Mouse (Mus musculus) forebrain, embryonic 11.5 days (tissue): Measurements from ENCODE around the gene Cldn24. TPM values are rescaled to one million over a fixed set of nuclear protein-coding genes. Genes with fewer than 3 reads are reported as not detected.

Experiments
- ATAC-seq: fragments of 200-750 bp; cut with Nextera tagmentation; replicated peaks from 2 replicates; pipeline ENCODE4 v1.8.0; 2017; ENCODE audit warnings: moderate TSS enrichment; ENCODE audit not compliant: low FRiP score
- DNase-seq: peaks from one replicate; pipeline ENCODE4 v3.0.0-alpha.2; 2017; ENCODE audit warnings: low spot score
- H3K27ac ChIP-seq: fragments of 300-500 bp; sonication (generic); 2 replicates; pipeline ENCODE4 v1.5.1; 2014; ENCODE audit warnings: low read depth, low read length
- H3K27me3 ChIP-seq: fragments of 300-500 bp; sonication (generic); 2 replicates; pipeline ENCODE4 v1.6.1; 2014; ENCODE audit warnings: mild to moderate bottlenecking, low read length, mixed read lengths; ENCODE audit not compliant: control insufficient read depth, insufficient read depth
- H3K36me3 ChIP-seq: fragments of 300-500 bp; sonication (generic); 2 replicates; pipeline ENCODE4 v1.6.1; 2014; ENCODE audit warnings: mild to moderate bottlenecking, low read length, moderate library complexity, mixed read lengths; ENCODE audit not compliant: control insufficient read depth, insufficient read depth
- H3K4me1 ChIP-seq: fragments of 300-500 bp; sonication (generic); replicated peaks from 2 replicates; pipeline ENCODE4 v1.6.1; 2014; ENCODE audit warnings: low read length, mixed read lengths; ENCODE audit not compliant: control insufficient read depth, insufficient read depth
- H3K4me2 ChIP-seq: fragments of 300-500 bp; sonication (generic); 2 replicates; pipeline ENCODE4 v1.6.1; 2014; ENCODE audit warnings: low read depth, mild to moderate bottlenecking, low read length, moderate library complexity, mixed read lengths; ENCODE audit not compliant: severe bottlenecking
- H3K4me3 ChIP-seq: fragments of 300-500 bp; sonication (generic); 2 replicates; pipeline ENCODE4 v1.5.1; 2014; ENCODE audit warnings: low read depth, low read length
- H3K9ac ChIP-seq: fragments of 300-500 bp; sonication (generic); 2 replicates; pipeline ENCODE4 v1.6.1; 2014; ENCODE audit warnings: low read length
- H3K9me3 ChIP-seq: fragments of 300-500 bp; sonication (generic); 2 replicates; pipeline ENCODE4 v1.6.1; 2016; ENCODE audit warnings: low read length, mixed read lengths; ENCODE audit not compliant: control insufficient read depth
- WGBS: fragments of 180-500 bp; shearing (Covaris S2); extraction: QIAGEN DNeasy Blood & Tissue Kit; methylation state at CpG from one replicate; pipeline ENCODE4 v1.1.7; 2014; 5-methylcytosine and 5-hydroxymethylcytosine counted together
- polyA plus RNA-seq: library from polyadenylated mRNA; unstranded; fragments of >200 nt; fragmentation: Nextera tagmentation; extraction: Ambion mirVana; gene quantifications from 2 replicates; pipeline ENCODE4 v1.2.1, GENCODE M21; 2014

Gene Cldn24
- polyA plus RNA-seq, 1 experiment from 2014 or later, result not detected

DNA sequence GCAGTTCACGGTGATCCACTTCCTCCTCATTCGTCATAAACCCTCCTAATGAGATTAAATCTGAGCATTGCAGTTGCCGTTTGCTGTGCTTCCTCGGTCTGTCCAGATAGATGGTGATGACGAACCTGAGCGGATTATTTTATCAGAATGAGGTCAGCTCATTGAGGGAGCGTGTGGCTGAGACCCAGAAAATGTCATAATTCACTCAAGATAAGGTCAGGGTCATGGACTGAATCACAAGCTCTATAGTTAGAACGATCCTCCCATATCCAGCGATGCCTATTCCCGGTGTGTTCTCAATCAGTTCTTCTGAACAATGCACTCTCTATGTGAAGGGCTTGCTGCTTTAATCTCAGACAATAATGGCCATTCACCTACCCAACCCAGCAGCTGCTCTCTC is 34.2 kb upstream of the Cldn24 start:
- WGBS, result 35% methylated on average over 10 of the region's 10 CpGs
- no peak overlapping the region for H3K4me2 ChIP-seq
- no peak for DNase-seq
- 0 out of 2 replicates have a peak, but pooled peaks have one; percentile 27 for ATAC-seq
- H3K36me3 ChIP-seq, result no peaks in the 10 kb centered on the region
- no peaks in the 10 kb centered on the region for H3K9me3 ChIP-seq
- no peak overlapping the region for H3K4me3 ChIP-seq
- H3K27ac ChIP-seq, result no peak overlapping the region
- H3K27me3 ChIP-seq, result no peaks in the 10 kb centered on the region
- H3K9ac ChIP-seq, result no peak overlapping the region
- peaks cover 7% of the 10 kb centered on the region; the same call in 1 of the 2 replicates for H3K4me1 ChIP-seq

DNA sequence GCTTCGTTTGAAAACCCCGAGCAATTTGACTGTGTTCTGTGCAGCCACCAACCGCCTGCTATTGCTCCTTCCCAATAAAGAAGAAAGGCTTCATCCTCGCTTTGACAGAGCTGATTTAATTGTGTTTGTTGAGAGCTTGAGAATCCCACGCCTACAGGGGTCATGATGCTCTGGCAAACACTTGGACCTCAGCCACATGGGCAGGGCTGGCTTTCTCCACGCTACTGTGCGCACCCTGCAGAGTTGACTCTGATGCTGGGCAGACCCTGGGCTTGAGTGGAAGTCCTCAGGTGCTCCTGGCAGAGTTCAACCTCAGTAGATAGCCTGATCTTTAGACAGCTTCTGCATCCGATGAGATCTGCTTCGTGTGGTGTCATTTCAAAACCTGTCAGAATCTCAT is 30.0 kb upstream of the Cldn24 start:
- peaks cover 7% of the 10 kb centered on the region; the same call in 1 of the 2 replicates for H3K4me1 ChIP-seq
- no peak overlapping the region for H3K4me2 ChIP-seq
- DNase-seq (no peak), ATAC-seq (no peak)
- H3K9me3 ChIP-seq, result no peaks in the 10 kb centered on the region
- no peak overlapping the region for H3K9ac ChIP-seq
- no peaks in the 10 kb centered on the region for H3K36me3 ChIP-seq
- H3K27ac ChIP-seq, result no peak overlapping the region
- no peaks in the 10 kb centered on the region for H3K27me3 ChIP-seq
- H3K4me3 ChIP-seq, result no peak overlapping the region
- WGBS, result 77% methylated on average over 9 of the region's 9 CpGs

DNA sequence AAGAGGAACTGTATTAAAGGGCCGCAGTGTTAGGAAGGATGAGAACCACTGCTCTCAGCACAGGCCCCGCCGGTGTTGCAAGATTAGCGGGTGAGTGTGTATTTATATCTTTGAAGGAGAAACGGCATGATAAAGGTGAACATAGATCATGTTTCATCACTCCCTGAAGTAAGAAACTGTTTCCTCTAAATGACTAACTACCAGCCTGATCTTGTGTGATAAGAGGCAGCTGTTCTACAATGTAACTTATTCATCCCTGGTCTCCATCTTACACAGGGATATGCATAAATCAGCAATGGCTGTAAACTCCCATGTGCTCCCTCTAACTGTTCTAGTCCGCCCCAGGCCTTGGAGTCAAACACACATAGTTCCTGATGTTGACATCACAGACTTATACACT is 22.5 kb upstream of the Cldn24 start:
- no peak for ATAC-seq
- WGBS, result 94% methylated on average over 6 of the region's 6 CpGs

DNA sequence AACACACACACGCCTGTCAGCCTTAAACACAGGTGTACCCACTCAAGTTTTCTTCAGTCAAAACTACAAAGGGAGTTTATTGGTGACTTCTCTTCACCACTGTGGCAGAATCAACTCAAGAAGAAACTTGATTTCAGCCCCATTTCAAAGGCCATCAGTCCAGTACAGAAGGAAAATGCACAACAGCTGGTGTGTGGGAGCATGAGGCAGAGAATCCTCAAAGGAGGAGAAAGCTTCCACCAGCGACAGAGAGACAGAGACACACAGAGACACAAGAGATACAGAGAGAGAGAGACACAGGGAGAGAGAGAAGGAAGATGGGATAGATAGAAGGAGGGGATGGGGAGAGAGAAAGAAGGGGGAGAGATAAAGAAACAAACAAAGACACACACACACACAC is 19.6 kb upstream of the Cldn24 start:
- H3K4me2 ChIP-seq, result no peak overlapping the region
- no peak for DNase-seq
- no peaks in the 10 kb centered on the region for H3K36me3 ChIP-seq
- H3K9ac ChIP-seq, result no peak overlapping the region
- no peaks in the 10 kb centered on the region for H3K9me3 ChIP-seq
- ATAC-seq, result no peak
- no peak overlapping the region for H3K27ac ChIP-seq
- H3K27me3 ChIP-seq, result no peaks in the 10 kb centered on the region
- no peak overlapping the region for H3K4me3 ChIP-seq
- H3K4me1 ChIP-seq, result no peaks in the 10 kb centered on the region
- WGBS, result 88% methylated on average over 2 of the region's 2 CpGs

More for the DNA sequence above, 22.5 kb upstream of the Cldn24 start:
- Histone ChIP-seq H3K9ac (no peak overlapping the region), H3K4me3 (no peak overlapping the region), H3K27ac (no peak overlapping the region), H3K36me3 (no peaks in the 10 kb centered on the region), H3K9me3 (no peaks in the 10 kb centered on the region), H3K4me2 (no peak overlapping the region), H3K4me1 (no peaks in the 10 kb centered on the region), H3K27me3 (no peaks in the 10 kb centered on the region)
- DNase-seq, result no peak

DNA sequence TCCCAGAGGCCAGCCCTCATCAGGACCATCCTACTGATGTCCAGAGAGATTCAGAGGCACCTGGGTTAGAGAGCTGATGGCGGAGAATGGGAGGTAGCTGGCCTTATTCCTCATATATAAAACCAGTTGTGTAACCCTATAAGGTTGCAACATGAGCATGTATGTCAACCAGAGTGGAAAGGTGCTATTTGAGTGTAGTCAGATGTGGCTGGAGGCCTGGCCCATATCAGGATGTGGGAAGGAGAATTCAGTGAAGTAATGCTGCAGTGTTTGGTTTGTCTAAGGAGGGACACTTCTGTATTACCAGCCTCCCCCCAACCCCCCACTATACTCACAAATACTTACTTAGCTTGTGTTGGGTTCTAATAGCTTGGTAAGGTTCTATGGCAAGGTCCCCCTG is 17.7 kb upstream of the Cldn24 start:
- no peaks in the 10 kb centered on the region for H3K9me3 ChIP-seq
- ATAC-seq (no peak), DNase-seq (no peak)
- WGBS, result 97% methylated on average over 1 of the region's 1 CpGs
- H3K4me2 ChIP-seq, result no peak overlapping the region
- no peaks in the 10 kb centered on the region for H3K4me1 ChIP-seq
- no peaks in the 10 kb centered on the region for H3K36me3 ChIP-seq
- no peak overlapping the region for H3K9ac ChIP-seq
- no peak overlapping the region for H3K4me3 ChIP-seq
- H3K27ac ChIP-seq, result no peak overlapping the region
- H3K27me3 ChIP-seq, result no peaks in the 10 kb centered on the region

DNA sequence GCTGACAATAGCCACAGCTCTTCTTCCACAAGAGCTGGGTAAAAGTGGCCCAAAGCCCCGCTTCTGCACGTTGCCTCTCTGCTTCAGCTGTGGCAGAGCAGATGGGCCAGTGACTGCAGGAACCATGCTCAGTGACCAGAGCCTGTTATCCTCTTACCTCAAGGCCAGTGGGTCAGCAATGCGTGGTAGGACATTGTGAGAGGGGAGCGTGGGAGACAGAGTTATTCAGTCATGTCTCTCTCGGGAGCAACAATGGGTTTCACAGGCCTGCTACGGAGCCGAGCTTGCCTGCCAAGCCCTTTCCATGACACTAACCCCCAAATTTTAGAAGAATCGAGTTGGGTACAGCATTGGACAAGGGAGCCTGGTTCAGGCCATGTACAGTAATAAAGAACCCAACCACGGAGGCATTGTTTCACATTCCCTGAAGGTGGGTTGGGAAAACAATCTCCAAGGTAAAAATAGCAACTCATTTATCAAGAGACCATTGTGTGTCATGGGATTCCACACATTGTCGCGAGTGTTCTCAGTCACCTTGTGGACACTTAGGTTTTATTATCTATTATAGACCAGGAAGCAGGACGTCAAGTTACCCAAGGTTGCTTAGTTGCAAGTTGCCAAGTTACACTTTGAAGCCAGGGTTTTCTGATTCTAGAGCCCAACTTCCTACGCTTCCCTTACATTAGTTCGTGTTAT is 11.8 kb upstream of the Cldn24 start:
- Histone ChIP-seq H3K4me1 (no peaks in the 10 kb centered on the region), H3K27me3 (no peaks in the 10 kb centered on the region), H3K4me2 (no peak overlapping the region), H3K9ac (no peak overlapping the region), H3K36me3 (no peaks in the 10 kb centered on the region), H3K27ac (no peak overlapping the region), H3K9me3 (no peaks in the 10 kb centered on the region; the same call in 1 of the 2 replicates), H3K4me3 (no peak overlapping the region)
- no peak for ATAC-seq
- 89% methylated on average over 14 of the region's 14 CpGs for WGBS
- DNase-seq, result peak; percentile 31

DNA sequence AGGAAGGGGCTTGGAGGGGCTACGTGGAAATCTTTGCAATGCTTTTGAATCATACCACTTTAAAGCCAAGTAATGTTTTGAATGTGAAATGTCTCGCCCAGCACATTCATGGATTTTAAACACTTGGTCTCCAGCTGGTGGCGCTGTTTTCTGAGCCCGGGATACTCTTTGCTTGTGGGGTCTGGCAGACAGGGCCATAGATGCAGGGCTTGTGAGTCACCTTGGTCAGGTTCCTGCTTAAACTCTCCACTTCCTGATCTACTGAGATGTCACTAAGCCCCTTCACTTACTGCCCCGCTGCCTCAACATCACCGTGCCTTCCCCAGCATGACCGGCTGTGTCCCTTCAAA is 11.3 kb upstream of the Cldn24 start:
- Histone ChIP-seq H3K9ac (no peak overlapping the region), H3K27ac (no peak overlapping the region)
- no peak for ATAC-seq

DNA sequence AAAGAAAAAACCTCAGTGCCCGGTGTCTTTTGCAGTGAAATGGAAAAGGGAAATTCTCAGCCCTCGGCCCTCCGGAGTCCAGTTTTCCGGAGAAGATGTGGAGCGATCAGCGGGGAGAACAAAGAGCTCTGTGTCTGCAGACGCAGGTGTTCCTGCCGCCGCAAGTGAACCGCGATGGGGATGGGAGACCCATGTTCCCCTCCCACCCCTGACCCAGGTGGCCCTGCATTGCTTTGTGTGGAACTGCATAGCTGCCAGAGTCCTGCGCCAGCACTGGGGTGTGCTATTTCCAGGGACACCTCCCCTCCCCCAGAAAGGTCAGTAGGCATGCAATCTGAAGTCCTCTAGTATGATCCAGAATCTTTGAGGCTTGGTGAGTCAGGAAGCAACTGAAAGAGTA is 10.7 kb upstream of the Cldn24 start:
- Histone ChIP-seq H3K4me2 (no peak overlapping the region), H3K4me1 (no peaks in the 10 kb centered on the region), H3K4me3 (no peak overlapping the region), H3K9ac (no peak overlapping the region), H3K27me3 (no peaks in the 10 kb centered on the region), H3K27ac (no peak overlapping the region), H3K36me3 (no peaks in the 10 kb centered on the region), H3K9me3 (no peaks in the 10 kb centered on the region; the same call in 1 of the 2 replicates)
- WGBS, result 85% methylated on average over 12 of the region's 12 CpGs
- DNase-seq, result peak; percentile 44
- ATAC-seq, result no peak

More for the DNA sequence above, 11.3 kb upstream of the Cldn24 start:
- DNase-seq, result peak; percentile 38
- Histone ChIP-seq H3K36me3 (no peaks in the 10 kb centered on the region), H3K27me3 (no peaks in the 10 kb centered on the region), H3K4me2 (no peak overlapping the region), H3K4me1 (no peaks in the 10 kb centered on the region), H3K9me3 (no peaks in the 10 kb centered on the region; the same call in 1 of the 2 replicates), H3K4me3 (no peak overlapping the region)
- 84% methylated on average over 7 of the region's 7 CpGs for WGBS

DNA sequence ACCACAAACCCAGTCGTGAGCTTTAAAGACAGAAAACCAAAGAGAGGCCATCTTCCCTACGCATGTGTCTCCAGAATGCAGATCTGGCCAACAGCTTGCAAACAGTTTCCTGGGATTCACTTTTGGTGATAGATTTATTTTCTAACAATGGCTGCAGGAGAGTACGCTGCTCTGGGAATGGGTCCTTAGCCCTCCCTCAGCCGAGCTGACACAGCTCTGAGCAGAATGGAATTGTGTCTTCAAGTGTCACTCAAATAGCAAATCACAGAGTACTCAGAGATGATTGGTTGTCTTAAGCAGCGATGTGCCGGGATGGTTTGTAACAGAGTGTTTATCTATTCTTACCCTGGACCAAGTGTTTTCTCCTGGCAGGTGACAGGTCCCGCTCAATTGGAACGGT is 2.9 kb upstream of the Cldn24 start:
- DNase-seq, result no peak
- H3K9ac ChIP-seq, result no peak overlapping the region
- no peak overlapping the region for H3K4me2 ChIP-seq
- no peak overlapping the region for H3K27ac ChIP-seq
- H3K4me1 ChIP-seq, result no peaks in the 10 kb centered on the region; the same call in 1 of the 2 replicates
- no peak for ATAC-seq
- H3K4me3 ChIP-seq, result no peak overlapping the region
- 95% methylated on average over 8 of the region's 8 CpGs for WGBS
- no peaks in the 10 kb centered on the region; the same call in 1 of the 2 replicates for H3K9me3 ChIP-seq
- no peaks in the 10 kb centered on the region for H3K27me3 ChIP-seq
- no peaks in the 10 kb centered on the region for H3K36me3 ChIP-seq
